Mouse (Mus musculus): Measurements from ENCODE around the gene Med26. TPM values are rescaled to one million over a fixed set of nuclear protein-coding genes. Genes with fewer than 3 reads are reported as not detected.

Med26 gene
- 2.3 TPM for polyA plus RNA-seq (2014; fragmentation: Illumina TruSeq; extraction: RNeasy Lipid Tissue Mini Kit (QIAGEN cat#74804))

DNA sequence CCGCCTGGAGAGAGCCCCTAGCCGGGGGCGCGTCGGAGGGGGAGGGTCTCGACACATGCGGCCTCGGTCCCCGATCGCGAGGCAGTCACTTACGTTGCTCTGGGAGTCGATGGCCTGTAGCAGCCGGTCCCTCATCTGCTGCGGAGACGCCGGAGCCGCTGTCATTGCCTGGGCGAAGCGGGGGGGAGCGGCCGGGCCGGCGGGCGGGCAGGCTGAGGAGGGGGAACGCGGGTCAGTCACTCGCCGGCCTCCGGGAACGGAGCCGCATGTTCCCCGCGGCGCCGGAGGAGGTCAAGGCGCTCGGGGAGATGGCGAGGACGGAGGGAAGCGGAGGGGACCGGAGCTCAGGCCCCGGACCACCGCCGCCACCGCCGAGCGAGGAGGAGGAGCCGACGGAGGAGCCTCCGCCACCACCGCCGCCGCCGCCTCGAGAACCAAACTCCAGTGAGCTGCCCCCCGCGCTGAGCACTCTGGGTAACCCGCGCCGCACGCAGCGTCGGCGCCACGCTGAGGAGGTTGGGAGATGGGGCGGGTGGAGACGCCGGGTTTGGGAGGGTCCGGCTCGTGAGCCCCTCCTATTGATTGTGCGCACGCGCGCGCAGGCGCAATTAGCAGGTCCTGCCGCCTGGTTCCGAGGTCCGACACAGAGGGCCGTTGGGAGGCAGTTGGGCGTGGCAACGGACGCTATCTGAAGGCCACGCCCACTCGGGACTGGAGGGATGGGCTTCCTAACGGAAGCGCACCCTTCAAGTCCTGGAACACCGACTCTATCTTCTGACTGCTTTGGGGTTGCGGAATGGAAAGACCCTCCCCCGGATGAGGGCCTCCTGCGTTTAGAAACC lies at the start of gene Med26:
Gene Med26, minus strand, starts transcription at position 469 of the 842 bp plus-strand sequence.

DNA sequence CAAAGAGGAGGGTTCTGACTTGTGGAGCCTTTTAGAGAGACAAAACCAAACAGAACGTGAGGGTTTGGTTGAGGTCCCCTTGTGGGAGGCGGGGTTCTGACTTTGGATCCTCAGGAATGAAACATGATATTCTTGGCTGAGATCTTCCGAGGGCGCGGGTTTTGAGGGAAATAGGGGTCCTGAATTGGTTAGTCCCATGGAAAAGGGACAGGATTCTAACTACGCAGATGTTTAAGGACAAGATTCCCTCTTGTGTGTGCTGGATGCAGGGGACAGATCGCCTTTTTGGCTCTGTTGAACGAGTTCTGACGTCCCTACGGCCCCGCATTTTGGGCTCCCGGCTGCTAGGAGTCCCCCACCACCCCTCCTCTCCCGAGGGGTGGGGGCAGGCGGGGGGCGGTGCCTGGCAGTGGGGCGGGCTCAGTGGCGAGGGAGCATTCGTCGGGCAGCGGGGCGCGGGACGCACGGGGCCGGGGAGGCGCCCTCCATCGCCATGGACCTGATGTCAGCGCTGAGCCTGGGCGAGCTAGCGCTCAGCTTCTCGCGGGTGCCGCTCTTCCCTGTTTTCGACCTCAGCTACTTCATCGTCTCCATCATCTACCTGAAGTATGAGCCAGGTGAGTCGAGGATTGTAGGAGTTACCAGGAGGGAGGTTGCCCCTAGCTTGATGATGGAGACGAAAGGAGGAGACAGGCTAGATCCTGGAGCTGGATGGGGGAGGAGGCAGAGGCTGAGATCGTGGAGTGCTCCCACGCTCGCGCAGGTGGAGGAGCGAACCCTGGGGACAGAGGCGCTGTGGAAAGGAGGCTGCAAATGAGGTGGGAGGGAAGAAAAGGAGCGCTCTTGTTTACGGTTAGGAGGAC lies 23.8 kb upstream of the Med26 start, which contains the start of gene Tmem38a:
Gene Tmem38a, plus strand, starts transcription at position 445 of the 863 bp plus-strand sequence.

GRCm38 (mm10) chr8:72570633-72571610 lies 22.9 kb upstream of the Med26 start, which contains the start of gene Smim7:
TSS of gene Smim7 (minus strand) at chr8:72571088.

GRCm38 (mm10) chr8:72491680-72492621 lies 56.1 kb downstream of the Med26 start, which contains the start of gene Slc35e1:
TSS of gene Slc35e1 (minus strand) at chr8:72492614.

GRCm38 (mm10) chr8:72474826-72475546 lies 73.1 kb downstream of the Med26 start, which contains the start of gene Cherp:
TSS of gene Cherp (minus strand) at chr8:72475226.

Other genes starting within 250 kb of the Med26 start
- gene Gm10282, start 243.0 kb downstream of the Med26 start, polyA plus RNA-seq (2014; fragmentation: Illumina TruSeq; extraction: RNeasy Lipid Tissue Mini Kit (QIAGEN cat#74804)) = 3.6 TPM
- gene Klf2, start 229.2 kb downstream of the Med26 start, polyA plus RNA-seq (2014; fragmentation: Illumina TruSeq; extraction: RNeasy Lipid Tissue Mini Kit (QIAGEN cat#74804)) = 13.2 TPM
- gene Eps15l1, start 126.8 kb downstream of the Med26 start, polyA plus RNA-seq (2014; fragmentation: Illumina TruSeq; extraction: RNeasy Lipid Tissue Mini Kit (QIAGEN cat#74804)) = 37.0 TPM
- 5.4 TPM for gene Calr3, start 104.4 kb downstream of the Med26 start, polyA plus RNA-seq (2014; fragmentation: Illumina TruSeq; extraction: RNeasy Lipid Tissue Mini Kit (QIAGEN cat#74804))
- 0.80 TPM for gene 1700030K09Rik, start 104.4 kb downstream of the Med26 start, polyA plus RNA-seq (2014; fragmentation: Illumina TruSeq; extraction: RNeasy Lipid Tissue Mini Kit (QIAGEN cat#74804))
- gene Cherp, start 73.0 kb downstream of the Med26 start, polyA plus RNA-seq (2014; fragmentation: Illumina TruSeq; extraction: RNeasy Lipid Tissue Mini Kit (QIAGEN cat#74804)) = 5.6 TPM
- 23.1 TPM for gene Slc35e1, start 55.7 kb downstream of the Med26 start, polyA plus RNA-seq (2014; fragmentation: Illumina TruSeq; extraction: RNeasy Lipid Tissue Mini Kit (QIAGEN cat#74804))
- 49.8 TPM for gene Smim7, start 22.8 kb upstream of the Med26 start, polyA plus RNA-seq (2014; fragmentation: Illumina TruSeq; extraction: RNeasy Lipid Tissue Mini Kit (QIAGEN cat#74804))
- gene Tmem38a, start 23.8 kb upstream of the Med26 start, polyA plus RNA-seq (2014; fragmentation: Illumina TruSeq; extraction: RNeasy Lipid Tissue Mini Kit (QIAGEN cat#74804)) = 0.97 TPM
- gene Nwd1, start 98.4 kb upstream of the Med26 start, polyA plus RNA-seq (2014; fragmentation: Illumina TruSeq; extraction: RNeasy Lipid Tissue Mini Kit (QIAGEN cat#74804)) = 1.3 TPM
- gene Sin3b, start 175.0 kb upstream of the Med26 start, polyA plus RNA-seq (2014; fragmentation: Illumina TruSeq; extraction: RNeasy Lipid Tissue Mini Kit (QIAGEN cat#74804)) = 12.5 TPM
- not detected for gene F2rl3, start 213.6 kb upstream of the Med26 start, polyA plus RNA-seq (2014; fragmentation: Illumina TruSeq; extraction: RNeasy Lipid Tissue Mini Kit (QIAGEN cat#74804))

Data from ovary, adult 10 weeks (tissue).